Comparison of ENCODE assay signal across 33 mouse cellular contexts in genomic region chr16:29491031-29491430, GRCm38 (mm10). TPM values are rescaled to one million over a fixed set of nuclear protein-coding genes. Genes with fewer than 3 reads are reported as not detected.
"Had no signal": no experiment of that assay in that cellular context is flagged by ENCODE, and none has a peak within 500 bp of the region (broad histone marks: within the 10 kb centered on the region; RNA-seq: fewer than 3 reads in every experiment).

No protein-coding gene starts in this region.

- H3K27ac ChIP-seq: embryonic facial prominence, embryonic 10.5 days; embryonic facial prominence, embryonic 12.5 days; embryonic facial prominence, embryonic 13.5 days; embryonic facial prominence, embryonic 15.5 days; forebrain, embryonic 10.5 days; forebrain, embryonic 12.5 days; forebrain, embryonic 13.5 days; forebrain, embryonic 15.5 days; gastrocnemius, adult 2 months; heart, adult 2 months had no signal

- H3K4me3 ChIP-seq: embryonic facial prominence, embryonic 10.5 days; embryonic facial prominence, embryonic 12.5 days; embryonic facial prominence, embryonic 13.5 days; embryonic facial prominence, embryonic 15.5 days; erythroblast, embryonic 14.5 days; forebrain, embryonic 10.5 days; forebrain, embryonic 12.5 days; forebrain, embryonic 13.5 days; forebrain, embryonic 15.5 days; gastrocnemius, adult 2 months; heart, adult 2 months had no signal

- H3K36me3 ChIP-seq: embryonic facial prominence, embryonic 10.5 days; embryonic facial prominence, embryonic 12.5 days; embryonic facial prominence, embryonic 13.5 days; embryonic facial prominence, embryonic 15.5 days; forebrain, embryonic 10.5 days; forebrain, embryonic 12.5 days; forebrain, embryonic 15.5 days had no signal

- H3K9me3 ChIP-seq: embryonic facial prominence, embryonic 10.5 days; embryonic facial prominence, embryonic 12.5 days; embryonic facial prominence, embryonic 13.5 days; embryonic facial prominence, embryonic 15.5 days; forebrain, embryonic 10.5 days; forebrain, embryonic 12.5 days; forebrain, embryonic 13.5 days; forebrain, embryonic 15.5 days had no signal

- H3K4me1 ChIP-seq: embryonic facial prominence, embryonic 10.5 days; embryonic facial prominence, embryonic 12.5 days; embryonic facial prominence, embryonic 13.5 days; embryonic facial prominence, embryonic 15.5 days; forebrain, embryonic 10.5 days; forebrain, embryonic 12.5 days; forebrain, embryonic 13.5 days; forebrain, embryonic 15.5 days had no signal

- H3K27me3 ChIP-seq: embryonic facial prominence, embryonic 12.5 days; embryonic facial prominence, embryonic 13.5 days; embryonic facial prominence, embryonic 15.5 days; forebrain, embryonic 12.5 days; forebrain, embryonic 13.5 days; forebrain, embryonic 15.5 days had no signal

- ATAC-seq: forebrain, embryonic 13.5 days; forebrain, embryonic 14.5 days; forebrain, embryonic 15.5 days; forebrain, embryonic 16.5 days; forebrain, postnatal 0 days had no signal

- DNase-seq: cerebellum, adult 9-10 months; cerebellum, adult 9-11 months; cerebellum, postnatal 10 days; cerebellum, postnatal 14 days; cerebellum, postnatal 25 days; cerebellum, postnatal 36 days; embryo, embryonic 11 days; forebrain, postnatal 0 days; gastrocnemius, adult 2 months; gastrocnemius, postnatal 10 days; gastrocnemius, postnatal 14 days; gastrocnemius, postnatal 25 days; gastrocnemius, postnatal 36 days; heart, adult 11 months; heart, adult 18-20 months; heart, adult 2 months had no signal

- H3K9ac ChIP-seq: embryonic facial prominence, embryonic 12.5 days; embryonic facial prominence, embryonic 13.5 days; embryonic facial prominence, embryonic 15.5 days; forebrain, embryonic 12.5 days; forebrain, embryonic 13.5 days; forebrain, embryonic 15.5 days; forebrain, postnatal 0 days had no signal

- H3K4me2 ChIP-seq: embryonic facial prominence, embryonic 12.5 days; embryonic facial prominence, embryonic 13.5 days; embryonic facial prominence, embryonic 15.5 days; forebrain, embryonic 12.5 days; forebrain, embryonic 13.5 days; forebrain, embryonic 15.5 days had no signal

RNA-seq across cellular contexts. Expression of gene Atp13a4, which starts 53.6 kb away (rescaled TPM):
- total RNA-seq: common myeloid progenitor, adult 5-6 weeks; gastrocnemius, adult 18-20 months; gastrocnemius, adult 2 months; gastrocnemius, adult 8-10 months; gastrocnemius, postnatal 10 days; gastrocnemius, postnatal 14 days; gastrocnemius, postnatal 25 days; gastrocnemius, postnatal 36 days; gastrocnemius, postnatal 4 days; granulocyte monocyte progenitor cell, adult 5-6 weeks; heart, adult 18-20 months; heart, adult 2 months had no signal
- polyA plus RNA-seq: embryonic facial prominence, embryonic 10.5 days; embryonic facial prominence, embryonic 11.5 days; erythroblast, embryonic 14.5 days; heart, adult 2 months had no signal
